Mouse (Mus musculus) bone marrow, adult 2 months (tissue): ENCODE data around the gene Apoa4.

Experiments used
- CTCF ChIP-seq: fragments of 200-500 bp; IDR thresholded peaks from 2 replicates; pipeline ENCODE4 v1.5.1; 2011; ENCODE audit warnings: low read length, control low read depth; ENCODE audit not compliant: control insufficient read depth, insufficient read depth
- POLR2A ChIP-seq: fragments of 200-500 bp; IDR thresholded peaks from 2 replicates; pipeline ENCODE4 v1.6.1; 2011; ENCODE audit warnings: low read depth, mild to moderate bottlenecking, control low read depth, low read length, borderline replicate concordance; ENCODE audit not compliant: control insufficient read depth

- TF ChIP-seq CTCF (peak; percentile 29), POLR2A (peak; percentile 85; the same call in 1 of the 2 replicates)
These were observed 42.3 kb downstream of the Apoa4 start, which contains the start of gene Bud13 for GRCm38 (mm10) chr9:46282631-46283436.
